Mouse (Mus musculus): ENCODE measurements around the gene Slc35f4. TPM values are rescaled to one million over a fixed set of nuclear protein-coding genes. Genes with fewer than 3 reads are reported as not detected.
"Not testable (repeated sequence)": the region's sequence is repeated elsewhere in the genome, so short reads cannot be mapped to it uniquely, and the experiment has no call there.

Slc35f4 gene
- polyA plus RNA-seq, 1 experiment from 2014 or later: 0.57 TPM

DNA sequence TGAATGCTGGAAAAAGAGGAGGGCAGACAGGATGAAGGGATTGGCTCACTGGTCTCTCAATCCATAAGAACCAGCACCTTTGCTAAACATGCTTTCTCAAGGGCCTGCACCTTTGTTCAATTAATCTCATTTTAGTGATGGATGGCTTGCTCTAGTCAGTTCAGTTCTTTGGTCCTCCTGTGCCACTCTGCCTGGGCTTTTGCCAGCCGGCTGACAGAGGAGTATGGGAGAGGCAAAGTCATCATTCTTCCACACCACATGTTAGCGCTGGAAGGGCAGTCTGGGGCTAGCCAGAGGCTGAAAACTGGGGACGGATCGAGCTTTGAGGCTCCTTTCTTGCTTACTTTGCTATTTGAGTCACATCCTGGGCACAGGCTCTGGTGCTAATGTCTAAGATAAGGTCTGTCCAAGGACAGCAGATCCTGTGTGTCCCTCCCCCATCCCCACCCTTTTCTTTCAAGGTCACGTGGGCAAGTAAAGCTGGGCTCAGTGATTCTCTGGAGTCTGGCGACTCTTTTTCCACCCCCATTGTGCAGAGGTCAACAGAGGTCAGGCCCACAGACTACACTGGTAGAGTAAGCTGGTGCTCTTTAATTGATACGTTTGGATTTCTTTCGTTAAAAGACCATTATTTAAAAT is 224.7 kb downstream of the Slc35f4 start:
- Histone ChIP-seq H3K27me3 (no peaks in the 10 kb centered on the region), H3K4me3 (replicated peaks) (no peak overlapping the region), H3K36me3 (replicated peaks) (no peaks in the 10 kb centered on the region), H3K4me2 (no peak overlapping the region), H3K9me3 (no peaks in the 10 kb centered on the region), H3K27ac (no peak overlapping the region), H3K9ac (no peak overlapping the region), H3K4me1 (peaks cover 7% of the 10 kb centered on the region; the same call in 1 of the 2 replicates)
- no peak for ATAC-seq (ENCODE audit: low FRiP score)
- 35% methylated on average over 8 of the region's 8 CpGs for WGBS

- H3K27me3 ChIP-seq: no peaks in the 10 kb centered on the region
- H3K36me3 ChIP-seq (replicated peaks): no peaks in the 10 kb centered on the region
- no peak overlapping the region for H3K4me2 ChIP-seq
- ATAC-seq (ENCODE audit: low FRiP score): no peak
- H3K9me3 ChIP-seq: no peaks in the 10 kb centered on the region
- 74% methylated on average over 8 of the region's 8 CpGs for WGBS
- H3K27ac ChIP-seq: no peak overlapping the region
- H3K4me3 ChIP-seq (replicated peaks): no peak overlapping the region
- peaks cover 7% of the 10 kb centered on the region; the same call in 1 of the 2 replicates for H3K4me1 ChIP-seq
- no peak overlapping the region for H3K9ac ChIP-seq
Observed at GRCm38 (mm10) chr14:49300326-49300725, 225.5 kb downstream of the Slc35f4 start.

GRCm38 (mm10) chr14:49293802-49294449 is 231.9 kb downstream of the Slc35f4 start:
- H3K27me3 ChIP-seq: no peaks in the 10 kb centered on the region
- 3% methylated on average over 4 of the region's 4 CpGs for WGBS
- H3K4me3 ChIP-seq (replicated peaks): no peak overlapping the region
- peak; percentile 82; the same call in 1 of the 2 replicates for ATAC-seq (ENCODE audit: low FRiP score)
- H3K4me2 ChIP-seq: peak overlapping the region; percentile 6
- no peaks in the 10 kb centered on the region for H3K36me3 ChIP-seq (replicated peaks)
- no peaks in the 10 kb centered on the region for H3K9me3 ChIP-seq
- H3K4me1 ChIP-seq: peaks cover 17% of the 10 kb centered on the region
- H3K9ac ChIP-seq: no peak overlapping the region
- peak overlapping the region; percentile 72 for H3K27ac ChIP-seq

DNA sequence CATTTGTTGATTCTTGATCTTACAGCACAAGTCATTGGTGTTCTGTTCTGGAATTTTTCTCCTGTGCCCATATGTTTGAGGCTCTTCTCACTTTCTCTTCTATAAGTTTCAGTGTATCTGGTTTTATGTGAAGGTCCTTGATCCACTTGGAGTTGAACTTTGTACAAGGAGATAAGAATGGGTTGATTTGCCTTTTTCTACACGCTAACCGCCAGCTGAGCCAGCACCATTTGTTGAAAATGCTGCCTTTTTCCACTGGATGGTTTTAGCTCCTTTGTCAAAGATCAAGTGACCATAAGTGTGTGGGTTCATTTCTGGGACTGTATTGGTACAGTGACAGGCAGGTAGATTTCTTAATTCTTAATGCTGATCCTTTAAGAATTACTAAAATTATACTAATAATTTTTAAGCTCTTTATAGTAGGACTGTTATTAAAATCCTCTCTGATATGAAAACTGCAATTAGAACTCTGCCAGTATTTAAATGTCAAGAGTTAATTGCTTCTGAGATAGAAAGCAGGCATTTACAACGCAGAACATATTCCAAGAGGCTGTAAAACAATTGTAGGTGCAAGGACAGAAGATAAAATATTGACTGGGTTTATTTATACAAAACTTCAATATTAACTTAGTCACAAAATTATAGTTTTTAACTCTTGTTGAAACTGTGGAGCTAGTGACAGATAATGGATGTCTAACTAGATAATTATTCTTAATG is 235.7 kb downstream of the Slc35f4 start:
- H3K36me3 ChIP-seq (replicated peaks): no peaks in the 10 kb centered on the region
- 88% methylated on average over 3 of the region's 3 CpGs for WGBS
- H3K4me2 ChIP-seq: no peak overlapping the region
- peaks cover 17% of the 10 kb centered on the region for H3K4me1 ChIP-seq
- H3K9ac ChIP-seq: no peak overlapping the region
- no peaks in the 10 kb centered on the region for H3K9me3 ChIP-seq
- ATAC-seq (ENCODE audit: low FRiP score): no peak
- no peaks in the 10 kb centered on the region for H3K27me3 ChIP-seq
- no peak overlapping the region for H3K27ac ChIP-seq
- H3K4me3 ChIP-seq (replicated peaks): no peak overlapping the region

- H3K36me3 ChIP-seq (replicated peaks): no peaks in the 10 kb centered on the region
- no peaks in the 10 kb centered on the region for H3K4me1 ChIP-seq
- WGBS: 82% methylated on average over 7 of the region's 7 CpGs
- H3K9ac ChIP-seq: no peak overlapping the region
- no peak overlapping the region for H3K4me2 ChIP-seq
- no peak overlapping the region for H3K4me3 ChIP-seq (replicated peaks)
- no peaks in the 10 kb centered on the region for H3K27me3 ChIP-seq
- H3K9me3 ChIP-seq: no peaks in the 10 kb centered on the region
- no peak for ATAC-seq (ENCODE audit: low FRiP score)
- no peak overlapping the region for H3K27ac ChIP-seq
Observed at GRCm38 (mm10) chr14:49283784-49284655, 241.8 kb downstream of the Slc35f4 start.

GRCm38 (mm10) chr14:49278880-49279279 is 247.0 kb downstream of the Slc35f4 start:
- no peaks in the 10 kb centered on the region for H3K27me3 ChIP-seq
- no peaks in the 10 kb centered on the region for H3K36me3 ChIP-seq (replicated peaks)
- 81% methylated on average over 6 of the region's 6 CpGs for WGBS
- no peak overlapping the region for H3K4me2 ChIP-seq
- no peaks in the 10 kb centered on the region for H3K4me1 ChIP-seq
- no peak overlapping the region for H3K9ac ChIP-seq
- H3K9me3 ChIP-seq: no peaks in the 10 kb centered on the region
- H3K27ac ChIP-seq: no peak overlapping the region
- no peak for ATAC-seq (ENCODE audit: low FRiP score)
- no peak overlapping the region for H3K4me3 ChIP-seq (replicated peaks)

- ATAC-seq (ENCODE audit: low FRiP score); H3K4me3 ChIP-seq (replicated peaks); H3K27me3 ChIP-seq; H3K4me2 ChIP-seq; H3K27ac ChIP-seq; H3K9ac ChIP-seq; H3K9me3 ChIP-seq; H3K36me3 ChIP-seq (replicated peaks); H3K4me1 ChIP-seq: not testable (repeated sequence)
- 94% methylated on average over 9 of the region's 9 CpGs for WGBS
Observed at GRCm38 (mm10) chr14:49278479-49278878, 247.4 kb downstream of the Slc35f4 start.

GRCm38 (mm10) chr14:49277642-49278041 is 248.2 kb downstream of the Slc35f4 start:
- Histone ChIP-seq H3K27ac (no peak overlapping the region), H3K36me3 (replicated peaks) (no peaks in the 10 kb centered on the region), H3K4me2 (no peak overlapping the region), H3K9me3 (no peaks in the 10 kb centered on the region), H3K4me3 (replicated peaks) (no peak overlapping the region), H3K4me1 (no peaks in the 10 kb centered on the region), H3K9ac (no peak overlapping the region), H3K27me3 (no peaks in the 10 kb centered on the region)
- no peak for ATAC-seq (ENCODE audit: low FRiP score)
- 87% methylated on average over 3 of the region's 3 CpGs for WGBS

GRCm38 (mm10) chr14:49275376-49275775 is 250.5 kb downstream of the Slc35f4 start:
- Histone ChIP-seq H3K27me3 (no peaks in the 10 kb centered on the region), H3K9me3 (no peaks in the 10 kb centered on the region), H3K9ac (no peak overlapping the region), H3K27ac (no peak overlapping the region), H3K4me2 (no peak overlapping the region), H3K4me1 (no peaks in the 10 kb centered on the region), H3K4me3 (replicated peaks) (no peak overlapping the region), H3K36me3 (replicated peaks) (no peaks in the 10 kb centered on the region)
- WGBS: 38% methylated on average over 2 of the region's 2 CpGs
- ATAC-seq (ENCODE audit: low FRiP score): no peak

- Histone ChIP-seq H3K4me1 (no peaks in the 10 kb centered on the region), H3K27ac (no peak overlapping the region), H3K9me3 (no peaks in the 10 kb centered on the region), H3K36me3 (replicated peaks) (no peaks in the 10 kb centered on the region), H3K4me2 (no peak overlapping the region), H3K4me3 (replicated peaks) (no peak overlapping the region), H3K27me3 (no peaks in the 10 kb centered on the region), H3K9ac (no peak overlapping the region)
- 86% methylated on average over 5 of the region's 5 CpGs for WGBS
- no peak for ATAC-seq (ENCODE audit: low FRiP score)
Observed at GRCm38 (mm10) chr14:49265286-49266002, 260.4 kb downstream of the Slc35f4 start.
